Mouse (Mus musculus): ENCODE data around the gene Kiss1r.

Gene Kiss1r

GRCm38 (mm10) chr10:79924998-79925784 is 8.4 kb downstream of the Kiss1r start:
- DNase-seq (ENCODE audit: low read depth, low spot score): peak; percentile 84

DNA sequence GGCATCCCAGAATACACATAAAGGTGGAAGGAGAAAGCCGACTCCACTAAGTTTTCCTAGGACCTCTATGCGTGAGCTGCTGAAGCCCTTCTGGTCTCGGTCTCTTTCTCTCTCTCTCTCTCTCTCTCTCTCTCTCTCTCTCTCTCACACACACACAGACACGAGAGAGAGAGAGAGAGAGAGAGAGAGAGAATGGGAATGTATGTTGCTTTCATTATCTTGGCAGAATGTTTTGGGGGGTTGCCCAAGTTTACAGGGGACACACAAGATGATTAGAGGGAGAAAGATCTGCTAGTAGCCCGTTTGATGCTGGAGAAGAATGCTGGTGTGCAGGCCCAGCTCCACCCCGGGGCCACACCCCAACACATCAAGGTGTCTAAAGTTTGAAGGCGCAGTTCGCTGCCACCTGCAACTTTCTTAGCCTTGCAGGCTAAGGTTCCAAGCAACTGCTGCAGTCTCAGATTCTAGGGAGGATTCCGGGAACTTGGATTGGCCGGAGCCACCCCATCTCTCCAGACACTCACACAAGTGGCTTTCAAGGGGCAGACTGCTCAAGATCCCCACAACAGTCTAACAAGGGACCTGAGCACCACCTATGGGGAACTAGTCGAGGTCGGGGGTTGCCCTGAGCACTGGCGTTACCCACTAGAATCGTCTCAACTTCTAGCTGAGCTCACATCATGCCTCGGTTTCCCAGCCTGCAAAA is 9.2 kb downstream of the Kiss1r start:
- DNase-seq (ENCODE audit: low read depth, low spot score): no peak

GRCm38 (mm10) chr10:79926491-79927323 is 9.9 kb downstream of the Kiss1r start, which contains the start of gene Arid3a:
Arid3a (plus strand) TSS chr10:79927043.
- DNase-seq (ENCODE audit: low read depth, low spot score): peak; percentile 96

- DNase-seq (ENCODE audit: low read depth, low spot score): peak; percentile 39
Observed at GRCm38 (mm10) chr10:79927324-79928029, 10.7 kb downstream of the Kiss1r start.

DNA sequence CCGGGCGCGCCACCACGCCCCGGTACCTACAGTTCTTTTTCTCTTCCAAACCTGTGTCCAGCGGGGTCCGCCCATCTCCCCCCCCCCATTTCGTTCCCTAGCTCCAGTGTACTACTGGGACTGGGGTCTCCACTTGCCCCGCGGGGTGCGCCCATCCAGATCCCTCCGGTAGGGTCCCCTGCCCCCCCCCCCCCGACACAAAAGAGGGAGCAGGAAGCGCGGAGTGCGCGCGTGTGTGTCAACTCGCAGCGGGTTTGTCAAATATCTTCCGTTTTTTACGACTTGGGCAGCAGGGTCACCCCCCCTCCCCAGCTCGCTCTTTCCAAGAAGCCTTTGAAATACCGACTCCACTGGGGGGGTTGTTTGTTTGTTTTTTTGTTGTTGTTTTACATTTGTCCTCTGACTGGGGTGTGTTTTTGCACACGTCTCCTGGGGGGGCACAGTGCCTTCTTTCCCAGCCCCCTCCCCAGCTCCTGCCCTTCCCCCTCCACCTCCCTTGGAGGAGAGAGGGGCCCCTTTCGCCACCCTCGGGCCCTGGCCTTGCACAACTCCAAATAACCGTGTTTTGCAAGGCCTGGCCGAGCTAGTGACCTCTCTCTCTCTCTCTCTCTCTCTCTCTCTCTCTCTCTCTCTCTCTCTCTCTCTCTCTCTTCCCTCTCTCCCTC is 11.4 kb downstream of the Kiss1r start:
- no peak for DNase-seq (ENCODE audit: low read depth, low spot score)

- DNase-seq (ENCODE audit: low read depth, low spot score): no peak
Observed at GRCm38 (mm10) chr10:79928907-79929701, 12.3 kb downstream of the Kiss1r start.

GRCm38 (mm10) chr10:79929967-79930825 is 13.4 kb downstream of the Kiss1r start:
- DNase-seq (ENCODE audit: low read depth, low spot score): no peak

GRCm38 (mm10) chr10:79930826-79931186 is 14.0 kb downstream of the Kiss1r start:
- DNase-seq (ENCODE audit: low read depth, low spot score): no peak

DNA sequence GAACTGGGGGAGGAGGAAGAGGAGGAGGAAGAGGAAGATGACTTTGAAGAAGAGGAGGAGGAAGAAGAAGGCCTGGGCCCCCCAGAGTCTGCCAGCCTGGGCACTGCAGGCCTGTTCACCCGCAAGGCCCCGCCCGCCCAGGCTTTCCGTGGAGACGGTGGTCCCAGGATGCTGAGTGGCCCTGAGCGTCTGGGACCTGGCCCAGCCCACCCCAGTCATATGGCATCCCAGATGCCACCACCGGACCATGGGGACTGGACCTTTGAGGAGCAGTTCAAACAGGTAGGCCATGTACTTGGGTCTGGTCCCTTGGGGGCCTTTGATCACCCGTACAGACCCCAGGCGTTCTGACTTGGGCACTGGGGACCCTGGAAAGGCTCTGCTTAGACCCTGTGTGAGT is 15.0 kb downstream of the Kiss1r start:
- DNase-seq (ENCODE audit: low read depth, low spot score): no peak

DNA sequence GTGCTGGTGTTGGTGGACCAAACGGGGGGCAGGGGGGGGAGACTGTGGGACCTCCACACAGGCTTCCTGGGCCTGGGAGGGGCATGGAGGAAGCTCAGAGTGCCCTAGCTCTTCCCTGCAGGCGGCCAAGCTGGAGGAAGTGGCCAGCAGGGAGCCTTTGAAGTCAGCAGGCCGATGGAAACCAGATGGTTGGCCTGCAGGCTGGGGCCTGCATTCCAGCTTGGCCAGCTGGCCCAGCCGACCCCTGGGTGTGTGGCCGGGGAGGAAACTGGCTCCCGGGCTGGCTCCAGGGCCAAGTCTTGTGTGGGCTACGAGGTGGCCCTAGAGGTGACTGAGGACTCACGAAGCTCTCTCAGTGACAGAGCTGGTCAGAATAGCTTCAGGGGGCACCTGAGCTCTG is 16.0 kb downstream of the Kiss1r start:
- DNase-seq (ENCODE audit: low read depth, low spot score): no peak

- no peak for DNase-seq (ENCODE audit: low read depth, low spot score)
Observed at GRCm38 (mm10) chr10:79933145-79933679, 16.4 kb downstream of the Kiss1r start.

- DNase-seq (ENCODE audit: low read depth, low spot score): no peak
Observed at GRCm38 (mm10) chr10:79933861-79934260, 17.1 kb downstream of the Kiss1r start.

GRCm38 (mm10) chr10:79934272-79934721 is 17.5 kb downstream of the Kiss1r start:
- DNase-seq (ENCODE audit: low read depth, low spot score): no peak

GRCm38 (mm10) chr10:79934794-79935569 is 18.2 kb downstream of the Kiss1r start:
- DNase-seq (ENCODE audit: low read depth, low spot score): no peak

DNA sequence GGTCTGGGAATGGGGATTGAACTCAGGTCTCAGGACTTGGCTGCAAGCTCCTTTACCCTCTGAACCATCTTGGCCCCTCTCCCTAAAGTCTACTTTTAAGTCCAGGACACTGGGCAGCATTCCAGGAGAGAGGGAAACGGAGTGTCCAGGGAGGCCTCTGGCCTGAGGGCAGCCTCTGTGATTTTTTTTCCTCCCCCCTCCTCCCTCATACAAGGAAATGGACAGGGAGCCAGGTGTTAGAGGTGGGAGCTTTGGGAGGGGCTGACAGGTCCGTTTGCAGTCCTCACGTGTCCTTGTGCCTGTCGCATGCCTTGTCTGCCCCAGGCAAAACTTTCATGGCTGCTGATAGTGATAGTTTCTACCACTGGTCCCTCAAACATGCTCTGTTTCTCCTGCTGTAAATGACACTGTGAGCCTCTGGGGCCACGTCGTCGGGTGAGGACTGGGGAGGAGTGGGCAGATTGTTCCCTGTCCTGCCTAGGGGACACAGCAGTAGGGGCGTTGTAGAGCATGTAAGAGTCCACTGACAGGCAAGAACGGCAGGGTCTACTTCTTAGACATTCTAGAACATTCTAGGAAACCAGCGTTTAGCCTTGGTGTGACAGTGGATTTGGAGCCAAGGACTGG is 19.6 kb downstream of the Kiss1r start:
- DNase-seq (ENCODE audit: low read depth, low spot score): no peak

GRCm38 (mm10) chr10:79936911-79937441 is 20.2 kb downstream of the Kiss1r start:
- no peak for DNase-seq (ENCODE audit: low read depth, low spot score)

DNA sequence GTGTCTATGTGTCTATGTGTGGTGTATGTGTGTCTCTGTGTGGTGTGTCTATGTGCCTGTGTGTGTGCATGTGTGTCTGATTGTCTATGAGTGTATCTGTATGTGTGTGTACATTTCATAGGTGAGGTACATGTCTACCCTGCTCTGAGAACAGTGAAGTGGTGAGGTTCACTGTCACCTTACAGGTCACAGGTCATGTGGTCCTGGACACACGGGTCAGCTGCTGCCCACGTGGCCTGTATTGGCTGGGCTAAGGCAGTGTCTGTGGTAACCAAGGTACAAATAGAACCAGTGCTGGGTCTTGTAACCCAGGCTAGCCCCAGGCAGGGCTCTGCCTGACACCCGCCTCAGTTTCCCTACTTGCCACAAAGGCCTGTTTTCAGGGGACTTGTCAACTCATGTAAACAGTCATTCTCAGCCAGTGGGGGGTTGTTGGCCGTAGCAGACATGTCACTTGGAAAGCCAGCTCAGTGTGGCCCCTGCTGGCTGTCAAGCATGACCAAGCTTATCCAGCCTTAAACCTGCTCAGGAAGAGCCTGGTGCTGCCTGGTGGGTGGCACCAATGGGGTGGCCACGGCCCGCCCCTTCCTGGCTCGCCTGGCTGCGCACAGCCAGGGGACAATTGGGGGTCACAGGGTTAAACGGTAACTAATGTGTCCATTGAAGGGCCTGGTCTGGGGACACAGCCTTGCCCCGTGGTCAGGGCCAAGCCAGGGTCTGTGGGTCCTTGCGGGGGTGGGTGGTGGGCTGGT is 21.2 kb downstream of the Kiss1r start:
- no peak for DNase-seq (ENCODE audit: low read depth, low spot score)

Measured in ES-CJ7 (cell line).